Mouse (Mus musculus) heart, adult 11 months (tissue): ENCODE measurements around the gene Dhx15.
A peak's percentile ranks its signal among the peaks of the same experiment; 100 is the strongest.

Experiments used
- DNase-seq: peaks from one replicate; pipeline ENCODE4 v3.0.0; 2022

The Dhx15 gene

DNA sequence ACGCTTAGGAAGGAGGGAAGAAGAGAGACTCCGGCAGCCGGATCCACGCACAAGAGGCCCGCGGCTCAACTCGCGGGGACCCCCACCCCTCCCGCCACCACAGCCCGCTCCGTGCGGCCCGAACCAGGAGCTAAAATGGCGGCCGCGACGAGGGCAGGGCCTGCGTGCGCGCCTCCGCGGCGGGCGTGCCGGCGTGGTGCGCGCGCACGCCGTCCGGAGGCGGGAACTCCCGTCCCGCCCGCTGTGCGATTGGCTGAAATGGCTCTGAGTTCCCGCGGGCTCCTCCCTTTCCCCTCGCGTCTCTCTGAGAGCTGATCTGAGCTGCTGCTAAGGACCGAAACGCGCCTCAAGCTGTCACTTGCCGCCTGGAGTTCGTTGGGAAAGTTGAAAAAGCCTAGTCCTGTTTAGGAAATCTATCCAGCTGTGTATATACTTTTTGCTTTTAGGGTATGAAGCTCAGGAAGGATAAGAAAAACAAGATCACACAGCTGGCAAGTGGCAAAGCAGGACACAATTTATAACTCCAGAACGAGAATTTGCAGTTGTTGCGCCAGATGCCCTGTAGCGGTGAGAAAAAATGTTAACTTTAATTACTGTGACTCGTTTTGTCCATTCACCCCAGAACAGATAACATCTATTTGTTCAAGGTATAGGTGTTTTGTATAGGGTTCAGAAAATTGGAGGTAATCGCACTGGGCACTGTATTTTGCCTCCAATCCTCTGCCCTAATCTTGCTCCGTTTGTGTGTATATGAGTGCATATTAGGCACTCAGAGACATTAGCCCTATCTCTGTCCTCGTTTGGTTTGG, at the start of gene Dhx15:
Gene Dhx15 (minus strand): TSS at position 144 of the 809 bp plus-strand sequence.
- DNase-seq: peak; percentile 100

DNA sequence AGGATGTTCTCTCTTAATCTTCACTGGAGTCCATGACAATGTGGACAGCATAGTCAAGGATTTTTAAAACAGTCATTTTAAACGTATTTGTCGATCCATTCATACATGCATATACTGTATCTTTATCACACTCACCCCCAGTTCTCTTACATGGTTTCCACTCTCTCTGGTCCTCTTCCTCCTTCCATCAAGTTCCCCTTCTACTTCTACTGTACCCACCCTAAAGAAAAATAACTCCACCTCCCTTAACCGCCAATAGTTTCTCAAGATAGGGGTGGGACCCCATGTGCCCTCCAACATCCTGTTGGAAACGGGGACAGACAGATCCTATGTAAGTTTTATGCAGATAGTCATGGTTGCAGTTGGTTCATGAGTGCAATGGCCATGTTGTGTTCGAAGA, 48.6 kb upstream of the Dhx15 start:
- DNase-seq: peak; percentile 18

DNA sequence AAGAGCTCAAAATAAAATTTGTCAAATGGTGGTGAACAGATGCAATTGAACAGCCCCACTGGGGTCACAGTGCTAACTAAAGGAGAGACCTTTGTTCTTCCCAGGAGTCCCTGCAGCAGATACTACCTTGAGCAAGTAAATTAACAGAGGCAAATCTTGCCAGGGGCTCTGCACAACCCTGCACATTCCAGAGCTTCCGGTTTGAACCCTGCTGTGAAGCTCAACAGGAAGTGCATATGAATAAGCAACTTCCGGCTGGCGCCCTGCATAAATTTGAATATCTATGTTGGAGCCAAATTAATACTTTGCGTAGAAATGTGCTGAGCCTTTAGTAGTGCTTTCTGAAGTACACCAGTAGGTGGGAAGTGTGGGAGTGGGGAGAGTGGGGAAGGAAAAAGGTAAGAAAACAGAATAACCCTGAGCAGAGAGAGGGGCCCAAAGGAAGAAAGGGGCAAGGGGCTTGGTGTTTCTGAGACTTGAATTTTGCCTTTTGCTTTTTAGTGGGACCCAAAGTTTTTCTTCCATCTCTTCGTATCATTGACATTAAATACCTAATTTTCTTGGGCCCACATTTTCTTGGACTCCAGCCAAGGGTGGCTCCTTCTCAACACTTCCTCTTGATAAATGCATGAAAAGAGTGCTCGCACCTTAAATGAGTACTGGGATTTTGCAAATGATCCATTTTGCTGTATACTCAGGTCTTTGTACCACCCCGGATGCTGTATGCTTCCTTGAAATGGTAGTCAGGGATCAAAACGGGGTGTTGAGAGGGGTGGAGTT, 47.8 kb upstream of the Dhx15 start:
- peak; percentile 88 for DNase-seq

DNA sequence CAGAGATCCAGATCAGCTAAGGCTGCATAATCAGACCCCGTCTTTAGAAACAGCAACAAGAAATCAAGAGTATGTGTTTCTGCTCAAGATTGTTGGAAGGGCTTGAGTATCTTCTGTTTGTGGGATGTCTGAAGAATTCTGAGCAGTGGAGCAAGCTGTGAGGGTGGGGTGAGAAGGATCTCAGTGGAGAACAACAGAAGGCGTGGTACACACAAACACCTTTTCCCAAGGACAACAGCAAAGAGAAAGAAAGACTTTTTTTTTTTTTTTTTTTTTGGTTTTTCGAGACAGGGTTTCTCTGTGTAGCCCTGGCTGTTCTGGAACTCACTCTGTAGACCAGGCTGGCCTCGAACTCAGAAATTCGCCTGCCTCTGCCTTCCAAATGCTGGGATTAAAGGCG, 46.3 kb upstream of the Dhx15 start:
- DNase-seq: peak; percentile 29

DNA sequence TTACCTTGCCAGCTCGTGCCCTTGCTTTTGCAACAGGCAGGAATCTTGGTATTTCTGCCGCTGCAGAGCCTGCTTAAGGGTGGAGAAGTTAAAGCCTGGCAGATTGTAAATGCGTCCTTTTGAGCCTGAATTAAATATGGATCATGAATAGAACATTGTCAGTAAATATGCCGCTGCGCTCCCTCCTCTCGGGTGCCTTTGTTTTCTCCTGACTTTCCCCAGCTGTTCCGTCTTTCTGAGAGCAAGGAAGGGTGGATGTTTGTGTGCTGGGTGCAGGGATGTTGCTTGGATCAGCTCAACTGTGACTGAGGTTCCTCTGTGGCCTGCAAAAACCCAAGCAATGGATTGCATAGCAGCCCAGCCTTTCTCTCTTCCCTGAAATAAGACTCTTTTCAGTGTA, 44.3 kb upstream of the Dhx15 start:
- DNase-seq: peak; percentile 72

DNA sequence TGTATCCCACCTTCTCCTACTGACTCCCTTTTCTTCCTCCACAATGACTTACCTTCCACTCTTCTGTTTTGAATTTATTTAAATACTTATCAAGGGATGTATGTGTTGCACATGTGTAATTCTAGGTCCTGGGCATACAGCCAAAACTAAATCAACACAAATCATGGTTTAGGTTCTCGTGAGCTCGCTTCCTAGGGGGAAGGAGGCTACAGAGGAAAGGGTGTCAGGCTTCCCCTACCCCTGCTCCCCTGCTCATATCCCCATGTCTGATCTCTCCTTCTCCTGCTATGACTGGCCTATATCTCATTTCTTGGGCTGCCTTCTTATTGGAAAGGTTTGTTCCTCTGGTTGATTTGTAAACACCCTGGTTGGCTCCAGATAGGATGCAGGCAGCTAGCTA, 43.6 kb upstream of the Dhx15 start:
- DNase-seq: peak; percentile 54

DNA sequence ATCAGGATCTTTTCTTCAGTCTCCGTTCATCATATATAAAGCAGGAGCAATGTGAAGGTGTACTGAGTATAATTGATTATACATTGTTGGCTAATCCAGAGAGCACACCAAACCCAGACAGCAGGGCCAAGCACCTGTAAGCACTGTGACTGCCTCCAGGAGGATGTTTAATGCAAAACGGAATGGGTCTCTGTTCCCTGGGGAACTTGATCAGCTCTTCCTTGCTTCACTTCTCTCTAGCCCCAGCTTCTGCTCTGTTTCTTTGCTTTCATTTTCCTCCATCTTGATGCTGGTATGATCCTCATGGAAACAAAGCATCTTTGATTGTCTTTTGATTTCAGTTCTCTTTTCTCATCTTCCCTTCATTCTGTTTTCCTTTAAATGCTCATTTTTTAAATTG, 42.3 kb upstream of the Dhx15 start:
- DNase-seq: no peak

DNA sequence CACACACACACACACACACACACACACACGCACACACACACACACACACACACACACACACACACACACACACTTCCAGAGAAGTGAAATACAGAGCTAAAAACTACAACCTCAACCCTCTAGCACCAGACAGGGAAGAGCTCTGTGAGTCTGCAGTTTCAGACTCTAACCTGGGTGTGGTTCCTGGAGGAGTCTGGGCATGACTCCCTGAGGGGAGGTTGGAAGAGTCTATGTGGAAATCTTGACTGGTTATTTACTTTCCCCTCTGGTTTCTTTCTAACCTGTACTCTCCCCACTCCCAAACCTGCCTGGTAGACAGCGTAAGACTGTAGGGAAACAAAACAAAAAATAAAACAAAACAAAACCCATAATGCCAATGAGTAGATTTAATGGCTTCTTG, 41.9 kb upstream of the Dhx15 start:
- no peak for DNase-seq

- peak; percentile 74 for DNase-seq
Measured at GRCm38 (mm10) chr5:52230466-52230865, 40.2 kb upstream of the Dhx15 start.

DNA sequence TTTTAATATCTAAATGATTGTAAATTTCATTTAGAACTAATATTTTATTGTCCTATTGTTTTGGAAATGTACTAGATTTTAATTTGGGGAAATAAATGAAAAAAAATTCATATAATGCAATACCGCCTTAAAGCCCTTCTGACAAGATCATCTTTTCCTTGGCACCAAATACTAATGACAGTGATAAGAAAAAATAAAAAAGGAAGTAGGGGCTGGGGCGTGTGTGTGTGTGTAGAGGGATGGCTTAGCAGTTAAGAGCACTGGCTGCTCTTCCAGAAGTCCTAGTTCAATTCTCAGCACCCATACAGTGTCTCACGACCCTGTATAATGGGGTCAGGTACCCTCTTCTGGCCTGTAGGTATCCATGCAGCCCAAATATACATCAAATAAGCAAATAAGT, 36.4 kb upstream of the Dhx15 start:
- peak; percentile 30 for DNase-seq

- DNase-seq: peak; percentile 72
Measured at GRCm38 (mm10) chr5:52221596-52221995, 31.3 kb upstream of the Dhx15 start.

GRCm38 (mm10) chr5:52220013-52220804, 29.9 kb upstream of the Dhx15 start:
- peak; percentile 95 for DNase-seq

- DNase-seq: peak; percentile 83
Measured at GRCm38 (mm10) chr5:52218238-52218637, 27.9 kb upstream of the Dhx15 start.

GRCm38 (mm10) chr5:52213143-52213900, 23.0 kb upstream of the Dhx15 start:
- DNase-seq: no peak

- DNase-seq: no peak
Measured at GRCm38 (mm10) chr5:52191180-52191468, 810 bp upstream of the Dhx15 start.

- peak; percentile 96 for DNase-seq
Measured at GRCm38 (mm10) chr5:52189664-52190365, 499 bp downstream of the Dhx15 start.

DNA sequence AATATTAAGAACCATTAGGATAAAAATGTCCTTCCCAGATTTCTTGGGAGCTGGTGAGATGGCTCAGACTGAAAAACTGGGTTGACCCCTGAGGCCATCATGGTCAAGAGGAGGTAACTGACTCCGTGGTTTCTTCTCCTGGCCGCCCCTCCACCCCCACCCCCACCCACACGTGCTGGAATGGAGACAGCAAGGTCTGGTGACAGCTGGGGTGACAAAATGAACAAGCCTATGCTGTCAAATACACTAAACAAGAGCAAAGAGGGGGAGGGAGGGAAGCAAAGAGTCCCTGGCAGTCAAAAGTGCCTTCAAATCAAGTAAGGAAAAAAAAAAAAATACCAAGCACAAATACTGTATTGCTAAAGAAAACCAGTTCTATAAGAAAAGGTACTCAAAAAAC, 2.1 kb downstream of the Dhx15 start:
- no peak for DNase-seq

DNA sequence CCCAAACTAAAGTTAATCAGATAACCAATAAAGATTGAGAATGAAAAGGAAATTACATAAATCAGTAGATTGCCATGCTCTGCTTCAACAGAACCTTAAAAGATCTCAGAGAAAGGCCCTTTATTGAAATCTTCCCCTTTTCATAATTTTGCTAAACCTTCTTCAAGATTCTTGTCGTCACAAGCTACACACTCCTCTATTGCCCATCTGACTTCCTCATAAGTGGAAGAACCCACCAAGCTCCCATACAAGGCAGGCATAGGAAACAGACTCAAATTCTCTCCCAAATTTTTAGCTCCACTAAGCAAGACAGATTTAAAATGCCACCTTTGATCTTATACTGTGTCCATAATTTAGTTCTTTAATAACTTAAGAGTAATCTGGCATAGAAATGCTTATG, 13.0 kb downstream of the Dhx15 start:
- DNase-seq: no peak

DNA sequence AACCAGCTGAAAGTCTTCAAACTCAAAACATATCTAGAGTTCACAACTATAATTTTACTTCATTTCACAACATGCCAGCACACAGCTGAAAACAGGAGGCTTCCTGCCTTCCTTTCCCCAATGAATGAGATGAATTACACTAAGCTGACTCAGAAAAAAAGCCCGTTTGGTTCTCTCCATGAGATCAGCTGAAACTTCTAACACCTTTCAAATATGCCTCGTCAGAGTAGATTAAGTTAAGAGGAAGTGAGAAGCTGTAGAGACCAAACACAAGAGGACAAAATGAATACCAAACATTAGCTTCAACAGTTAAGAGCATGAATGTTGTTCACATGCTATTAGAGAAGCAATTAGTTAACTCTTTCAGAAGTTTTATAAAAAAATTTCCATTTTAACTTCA, 21.8 kb downstream of the Dhx15 start:
- DNase-seq: no peak

DNA sequence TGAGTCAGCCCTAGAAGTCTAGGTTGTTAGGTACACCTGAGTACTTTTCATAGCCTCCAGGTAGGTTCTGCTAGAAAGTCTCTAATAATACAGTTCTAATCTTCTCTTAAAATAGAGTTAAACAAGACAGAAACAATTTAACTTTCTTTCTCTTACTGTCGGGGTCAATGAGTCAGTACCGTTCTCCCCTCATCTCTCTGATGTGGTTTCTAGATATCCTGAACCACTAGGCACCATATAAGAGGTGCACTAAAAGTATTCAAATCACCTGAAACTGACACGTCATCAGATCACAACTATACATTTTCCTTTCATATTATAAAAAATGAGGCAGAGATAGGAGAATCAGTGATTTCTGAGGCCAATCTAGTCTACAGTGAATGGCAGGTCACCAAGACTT, 41.2 kb downstream of the Dhx15 start:
- no peak for DNase-seq

DNA sequence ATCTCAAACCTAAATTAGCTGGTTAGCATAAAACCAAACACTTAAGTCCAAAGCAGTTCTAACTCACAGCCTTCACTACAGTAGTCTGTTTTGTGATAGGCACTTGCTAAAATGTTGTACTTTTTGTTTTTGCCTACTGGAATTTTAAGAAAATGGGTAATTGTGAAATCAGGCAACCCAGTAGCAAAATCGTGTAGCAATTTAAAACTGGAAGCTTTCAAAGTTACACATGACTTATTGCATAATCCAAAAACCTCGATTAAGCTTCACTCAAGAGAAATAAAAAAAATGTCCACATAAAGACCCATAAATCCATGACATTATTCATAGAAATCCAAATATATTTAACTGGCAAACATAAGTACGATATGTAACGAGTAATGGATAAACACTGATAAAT, 43.2 kb downstream of the Dhx15 start:
- DNase-seq: no peak

- DNase-seq: no peak
Measured at GRCm38 (mm10) chr5:52145684-52146083, 44.6 kb downstream of the Dhx15 start.
